Mouse (Mus musculus): ENCODE measurements around the gene Alkbh6.

DNA sequence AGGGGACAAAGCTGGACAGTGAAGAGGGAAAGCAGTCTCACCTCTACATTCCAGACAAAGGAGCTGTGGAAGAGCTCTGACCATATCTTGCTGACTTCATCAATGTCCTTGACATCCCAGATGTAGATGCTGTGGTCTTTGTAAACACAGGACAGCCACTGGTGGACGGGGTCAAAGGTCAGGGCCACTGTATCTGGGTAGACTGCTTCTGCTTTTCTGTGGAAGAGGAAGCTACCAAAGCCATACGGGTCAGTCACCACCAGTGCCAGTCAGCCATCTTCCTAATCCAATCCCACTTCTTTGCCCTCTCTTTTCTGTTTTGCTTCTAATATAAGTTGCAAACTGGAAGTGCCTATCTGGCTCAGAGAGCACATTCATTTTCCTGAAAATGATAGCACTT lies 43.5 kb upstream of the Alkbh6 start:
- no peak for TF ChIP-seq MAFK (IDR thresholded peaks at IDR 0.05; ENCODE audit: insufficient read depth, low read depth, low read length)
- no peak for TF ChIP-seq CHD2 (IDR thresholded peaks at IDR 0.05; ENCODE audit: low read depth, low read length)
- TF ChIP-seq HCFC1 (IDR thresholded peaks at IDR 0.05; ENCODE audit: borderline replicate concordance, insufficient read depth, low read length): no peak

Data from ES-E14 (cell line).